Mouse (Mus musculus) megakaryocyte, embryonic 14.5 days (primary cell): ENCODE measurements at regions not wholly inside any gene's neighbourhood (a gene's known extent, or its start where the extent isn't known, plus 50 kb on each side); places are given as distances from the start of the nearest gene placed in this dataset.

Experiments used
- FLI1 ChIP-seq: IDR thresholded peaks from 2 replicates; pipeline ENCODE4 v1.6.1; 2012; ENCODE audit warnings: low read length, inconsistent platforms, mixed read lengths
- GATA1 ChIP-seq: IDR thresholded peaks from 3 replicates; pipeline ENCODE4 v1.6.1; 2012; ENCODE audit warnings: mixed read lengths, low read length, inconsistent platforms, borderline replicate concordance

- TF ChIP-seq GATA1 (no peak), FLI1 (no peak)
Observed at GRCm38 (mm10) chr15:25236191-25236723, 177.3 kb downstream of the Basp1 start.
